Mouse (Mus musculus): Measurements from ENCODE around the gene Kctd13. TPM values are rescaled to one million over a fixed set of nuclear protein-coding genes. Genes with fewer than 3 reads are reported as not detected.
"Not testable (repeated sequence)": the region's sequence is repeated elsewhere in the genome, so short reads cannot be mapped to it uniquely, and the experiment has no call there.

Kctd13 gene
- total RNA-seq (2021): 1 to 10 TPM; 5.4 to 7.4 TPM

DNA sequence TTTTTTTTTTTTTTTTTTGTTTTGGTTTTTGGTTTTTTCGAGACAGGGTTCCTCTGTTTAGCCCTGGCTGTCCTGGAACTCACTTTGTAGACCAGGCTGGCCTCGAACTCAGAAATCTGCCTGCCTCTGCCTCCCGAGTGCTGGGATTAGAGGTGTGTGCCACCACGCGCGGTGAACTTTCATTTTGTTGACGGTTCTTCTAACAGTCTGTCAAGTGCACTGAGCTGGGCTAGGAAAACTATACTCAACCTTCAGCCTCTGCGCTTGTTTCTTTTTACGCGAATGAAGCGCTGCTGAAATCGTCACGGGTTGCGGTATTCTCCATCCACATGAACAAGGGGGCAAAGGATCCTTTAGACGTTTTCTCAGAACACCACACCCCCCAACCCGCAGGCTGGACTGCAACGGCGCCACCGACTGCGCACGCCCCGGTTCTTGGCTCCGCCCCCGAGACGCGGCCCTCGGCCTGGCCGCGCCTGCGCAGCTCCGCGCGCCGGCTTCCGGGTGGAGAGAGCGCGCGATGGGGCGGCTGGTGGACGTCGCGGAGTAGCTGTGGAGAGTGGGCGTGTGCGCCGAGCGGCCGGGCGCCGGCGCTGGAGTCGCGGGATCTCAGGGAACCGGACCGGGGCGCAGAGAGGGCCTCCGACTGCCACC, at the start of gene Kctd13:
Kctd13 (plus strand) TSS at position 496 of the 654 bp plus-strand sequence.
- DNase-seq: peak; percentile 93 to 95
- intact Hi-C loops (cut with DNase I): loop anchor here (2.0 to 5.0 kb wide), 4 partner anchors 20 to 68 kb away; partner anchors contain the start of genes Asphd1 and Hirip3

DNA sequence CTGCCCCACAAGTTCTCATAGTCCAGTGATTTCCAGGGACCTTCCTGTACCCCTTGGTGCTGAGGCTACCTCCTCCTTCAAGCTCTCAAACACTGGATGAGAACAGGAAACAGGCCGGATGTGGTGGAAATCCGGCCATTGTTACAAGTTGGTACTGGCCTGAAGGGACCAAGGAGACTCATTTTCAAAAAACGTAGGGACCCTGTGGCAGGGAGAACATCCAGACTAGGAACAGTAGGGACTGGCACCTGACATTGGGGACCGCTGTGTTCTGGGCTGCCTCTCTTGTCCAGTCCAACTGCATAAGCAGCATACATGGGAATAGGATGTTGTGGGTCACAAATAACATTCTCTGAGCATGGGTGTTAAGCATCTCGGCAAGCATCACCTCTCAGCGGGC, 47.6 kb upstream of the Kctd13 start:
- intact Hi-C loops (cut with DNase I): loop anchor here (2.0 kb wide), 1 partner anchor 16 kb away; no protein-coding TSS in a partner anchor
- DNase-seq: peak; percentile 38

DNA sequence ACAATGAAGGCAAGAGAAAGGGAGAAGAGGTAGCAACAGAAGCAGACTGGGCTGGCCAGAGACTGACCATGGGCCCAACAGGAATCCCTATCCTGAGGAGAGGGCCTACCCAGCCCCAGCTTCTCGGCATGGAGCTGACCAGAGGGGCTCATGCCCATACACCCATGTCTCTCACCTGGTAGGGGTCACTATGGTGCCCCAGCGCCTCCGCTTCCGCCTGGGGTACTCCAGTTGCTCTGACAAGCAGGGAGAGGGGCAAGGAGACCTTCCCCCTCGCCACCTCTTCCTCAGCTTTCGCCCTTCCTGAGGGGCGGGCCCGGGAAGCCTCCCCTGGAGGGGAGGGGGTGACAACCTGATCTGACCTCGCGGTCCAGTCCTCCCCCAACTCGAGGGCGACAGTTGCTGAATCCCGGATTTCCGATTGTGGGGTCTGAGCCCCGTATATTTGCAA, 44.9 kb upstream of the Kctd13 start:
- peak in 1 of 2 experiments; percentile 51 for DNase-seq

DNA sequence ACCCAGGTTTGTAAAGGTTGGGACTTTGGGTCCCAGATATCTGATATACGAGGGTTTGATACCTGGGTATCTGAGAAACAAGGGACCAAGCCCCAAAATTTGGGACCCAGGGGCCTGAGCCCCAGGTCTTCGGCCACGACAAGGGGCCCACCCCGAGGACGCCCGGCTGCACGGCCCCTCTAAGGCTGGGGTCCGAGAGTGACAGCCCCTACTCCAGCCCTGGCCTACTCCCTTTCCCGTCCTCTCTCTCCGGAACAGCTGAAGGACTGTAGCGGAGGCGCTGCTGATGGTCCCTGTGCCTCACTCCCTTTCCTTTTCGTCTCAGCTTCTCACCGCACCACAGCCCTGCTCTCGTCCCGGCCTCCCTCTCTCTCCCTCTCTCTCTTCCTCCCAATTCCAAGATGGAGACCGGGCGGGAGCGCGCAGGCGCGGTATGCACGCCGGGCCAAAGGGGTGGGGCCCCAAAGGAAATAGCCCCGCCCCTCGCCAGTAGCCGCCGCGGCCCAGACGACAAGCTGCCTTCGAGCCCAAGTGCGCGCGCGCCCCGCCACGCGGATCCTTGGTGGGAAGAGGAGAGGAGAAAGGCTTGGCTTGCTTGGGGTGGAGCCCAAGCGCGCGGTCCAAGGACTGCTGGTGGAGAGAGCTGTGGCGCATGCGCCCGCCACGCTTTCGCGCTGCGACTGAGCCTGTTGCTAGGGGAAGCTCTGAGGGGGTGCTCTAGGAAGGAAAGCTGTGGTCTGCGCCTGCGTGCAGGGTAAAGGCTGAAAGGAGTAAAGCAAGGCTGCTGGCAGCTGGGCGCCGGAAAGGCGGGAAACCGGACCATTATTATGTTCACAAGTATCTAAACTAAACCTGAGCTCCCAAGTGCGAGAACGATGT, 44.2 kb upstream of the Kctd13 start, which contains the start of gene Taok2:
Taok2 (minus strand) TSS at position 418 of the 879 bp plus-strand sequence.
- peak; percentile 96 to 98 for DNase-seq
- intact Hi-C loops (cut with DNase I): loop anchor here (5.0 kb wide), 1 partner anchor 43 kb away; the partner anchor contains the start of gene Kctd13

More for the DNA sequence above, 44.9 kb upstream of the Kctd13 start:
- intact Hi-C loops (cut with DNase I): no loop called here

DNA sequence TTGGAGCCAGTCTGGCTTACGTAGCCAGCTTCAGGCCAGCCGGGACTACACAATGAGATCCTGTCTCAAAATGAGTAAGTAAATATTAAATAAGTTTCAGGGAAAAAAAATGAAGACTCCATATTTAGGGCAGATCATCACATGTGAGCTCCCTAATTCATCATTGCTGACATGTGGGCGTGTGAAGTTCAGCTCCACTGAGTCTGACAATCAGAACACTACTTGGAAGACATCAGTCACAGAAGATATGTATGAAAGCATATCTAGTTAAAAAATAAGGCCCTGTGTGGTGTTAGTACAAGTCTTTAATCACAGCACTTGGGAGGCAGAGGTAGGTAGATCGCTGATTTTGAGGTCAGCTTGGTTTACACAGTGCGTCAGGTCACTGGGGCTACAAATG, 41.4 kb upstream of the Kctd13 start:
- DNase-seq: no peak
- intact Hi-C loops (cut with DNase I): loop anchor here (2.0 to 5.0 kb wide), 2 partner anchors 40 to 54 kb away; partner anchors contain the start of gene Kctd13

DNA sequence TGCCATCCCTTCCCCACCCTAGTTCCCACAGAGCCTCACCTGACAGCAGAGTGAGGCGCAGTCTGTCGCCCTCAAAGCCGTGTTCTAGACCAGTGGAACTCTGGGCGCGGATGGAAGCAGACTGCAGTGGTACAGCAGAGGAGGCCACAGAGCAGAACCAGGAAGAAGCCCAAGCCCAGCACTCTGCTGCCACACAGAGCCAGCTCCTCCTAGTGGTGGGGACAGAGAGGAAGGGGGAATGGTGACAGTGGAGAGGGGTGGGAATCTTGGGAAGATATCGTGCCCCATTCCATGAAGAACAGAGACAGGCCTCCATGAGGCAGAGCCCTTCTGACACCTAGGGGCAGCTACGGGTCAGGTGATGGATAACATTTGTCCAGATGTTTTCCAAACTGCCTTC, 39.8 kb upstream of the Kctd13 start:
- no peak for DNase-seq
- intact Hi-C loops (cut with DNase I): loop anchor here (5.0 kb wide), 1 partner anchor 38 kb away; the partner anchor contains the start of gene Kctd13

DNA sequence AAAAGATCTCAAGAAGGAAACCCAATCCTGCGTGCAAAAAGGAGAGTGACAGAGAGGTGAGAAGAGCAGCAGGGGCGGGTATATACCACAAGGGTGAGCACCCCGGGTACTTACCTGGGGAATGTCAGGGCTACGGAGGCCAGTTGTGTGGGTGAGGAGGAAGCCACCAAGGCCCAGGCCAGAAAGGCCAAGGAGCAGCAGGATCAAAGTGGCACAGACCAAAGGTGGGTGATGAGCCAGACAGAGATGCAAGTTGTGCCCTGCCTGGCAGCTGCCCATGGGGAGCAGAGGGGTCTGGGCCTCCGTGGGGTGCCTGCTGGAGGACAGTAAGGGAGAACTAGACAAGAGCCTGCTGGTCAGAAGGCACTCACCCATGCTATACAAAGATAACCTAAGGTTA, 31.8 kb upstream of the Kctd13 start:
- DNase-seq: peak in 1 of 2 experiments; percentile 22
- intact Hi-C loops (cut with DNase I): loop anchor here (2.0 to 5.0 kb wide), 3 partner anchors 32 to 130 kb away; partner anchors contain the start of genes Hirip3, Ino80e, Kctd13 and Maz

DNA sequence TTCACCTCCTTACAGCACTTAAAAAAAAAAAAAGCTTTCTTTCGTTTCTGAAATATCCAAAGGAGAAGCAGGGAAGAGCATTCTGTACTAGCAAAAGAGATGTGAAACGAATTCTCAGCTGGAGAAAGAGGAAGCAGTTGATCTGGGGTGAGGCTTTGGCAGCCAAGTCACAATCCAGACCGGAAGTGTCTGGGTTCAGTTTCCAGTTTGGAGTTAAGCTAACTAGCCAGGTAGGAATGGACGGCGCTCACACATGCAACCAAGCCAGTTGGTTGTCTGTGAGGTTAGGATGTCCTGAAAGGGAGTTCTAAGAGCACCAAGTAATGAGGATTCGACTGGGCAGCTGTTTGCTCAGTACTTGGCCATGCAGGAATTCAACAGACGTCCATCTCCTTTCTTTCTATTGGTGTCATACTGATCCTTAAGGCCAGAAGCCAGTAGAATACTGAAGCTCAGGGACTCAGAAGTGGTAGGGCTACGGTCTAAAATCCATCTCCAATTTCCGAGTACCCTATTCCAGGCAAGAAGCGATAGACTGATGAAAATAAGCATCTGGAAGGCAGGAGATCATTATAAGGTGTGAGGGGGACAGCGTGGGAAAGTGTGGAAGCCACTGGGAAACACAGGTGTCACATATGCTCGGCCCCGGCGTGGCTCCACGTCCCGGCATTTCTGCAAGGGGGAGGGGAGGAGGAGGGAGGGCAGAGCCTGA, 31.1 kb upstream of the Kctd13 start:
- intact Hi-C loops (cut with DNase I): loop anchor here (2.0 to 5.0 kb wide), 3 partner anchors 31 to 130 kb away; partner anchors contain the start of genes Hirip3, Ino80e, Kctd13 and Maz
- peak; percentile 47 to 61 for DNase-seq

DNA sequence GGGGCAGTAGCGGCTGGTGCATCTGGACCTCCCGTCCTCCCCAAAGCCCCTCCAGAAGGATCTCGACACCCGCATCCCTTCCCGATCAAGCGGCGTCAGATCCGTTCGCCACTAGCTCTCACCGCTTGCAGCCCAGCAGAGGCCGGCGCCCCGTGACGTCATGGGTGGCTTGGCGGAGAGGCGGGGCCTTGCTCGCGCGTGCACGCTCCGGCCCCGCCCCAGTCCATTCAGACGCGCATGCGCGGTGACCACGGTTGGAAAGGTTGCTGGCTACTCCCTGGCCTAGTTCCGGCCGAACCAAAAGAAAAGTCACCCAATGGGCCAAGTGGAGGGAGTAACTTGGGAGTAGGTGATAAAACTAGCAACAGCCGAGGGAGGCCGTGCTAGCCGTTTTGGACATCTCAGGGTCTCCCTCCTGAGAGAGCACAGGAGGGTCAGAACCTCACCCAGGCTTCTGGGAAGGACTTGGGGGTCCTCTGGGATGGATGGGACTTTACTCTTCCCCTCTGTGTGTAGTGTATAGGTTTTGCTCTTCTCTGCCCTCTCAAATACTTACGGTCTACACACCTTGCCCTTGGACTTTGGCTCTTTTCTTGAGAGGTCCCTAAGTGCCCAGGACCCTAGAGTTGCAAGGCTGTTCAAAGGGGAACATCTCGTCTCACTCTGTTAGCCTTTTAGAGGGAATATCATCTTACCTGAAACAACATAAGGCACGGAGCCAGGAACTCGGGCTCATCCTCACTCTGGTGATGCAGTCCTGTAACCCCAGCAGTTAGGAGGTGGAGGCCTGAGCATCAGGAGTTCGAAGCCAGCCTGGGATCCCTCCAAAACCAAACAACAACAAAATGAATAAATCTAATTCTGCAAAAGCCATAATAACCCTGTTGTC, 30.3 kb upstream of the Kctd13 start:
- intact Hi-C loops (cut with DNase I): loop anchor here (5.0 kb wide), 2 partner anchors 36 to 129 kb away; partner anchors contain the start of genes Hirip3, Ino80e and Maz
- peak; percentile 98 to 99 for DNase-seq

DNA sequence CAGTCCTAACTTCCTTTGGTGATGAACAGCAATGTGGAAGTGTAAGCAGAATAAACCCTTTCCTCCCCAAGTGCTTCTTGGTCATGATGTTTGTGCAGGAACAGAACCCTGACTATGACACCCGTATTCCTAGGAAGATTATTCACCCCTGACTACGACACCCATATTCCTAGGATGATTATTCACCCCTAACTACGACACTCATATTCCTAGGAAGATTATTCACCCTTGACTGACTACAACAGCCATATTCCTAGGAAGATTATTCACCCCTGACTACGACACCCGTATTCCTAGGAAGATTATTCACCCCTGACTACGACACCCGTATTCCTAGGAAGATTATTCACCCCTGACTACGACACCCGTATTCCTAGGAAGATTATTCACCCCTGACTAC, 28.9 kb upstream of the Kctd13 start:
- intact Hi-C loops (cut with DNase I): loop anchor here (5.0 kb wide), 2 partner anchors 37 to 128 kb away; partner anchors contain the start of genes Hirip3, Ino80e and Maz

DNA sequence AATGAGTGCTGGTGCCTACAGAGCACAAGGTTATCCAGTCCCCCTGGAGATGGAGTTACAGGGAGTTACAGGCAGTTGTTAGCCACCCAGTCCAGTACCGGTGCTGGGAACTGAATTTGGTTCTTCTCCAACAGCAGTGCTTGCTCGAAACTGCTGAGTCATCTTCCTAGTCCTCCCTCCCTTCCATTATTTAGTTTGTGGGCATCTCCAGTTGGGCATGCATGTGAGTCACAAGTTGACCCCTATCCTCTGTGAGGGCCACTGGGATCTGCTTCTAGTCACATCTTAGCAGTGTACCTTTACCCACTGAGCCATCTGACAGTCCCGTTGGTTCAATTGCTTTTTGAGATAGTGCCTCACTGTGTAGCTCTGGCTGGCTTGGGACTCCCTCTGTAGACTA, 23.1 kb upstream of the Kctd13 start:
- DNase-seq: no peak
- intact Hi-C loops (cut with DNase I): no loop called here

More for the DNA sequence above, 28.9 kb upstream of the Kctd13 start:
- not testable (repeated sequence) for DNase-seq

DNA sequence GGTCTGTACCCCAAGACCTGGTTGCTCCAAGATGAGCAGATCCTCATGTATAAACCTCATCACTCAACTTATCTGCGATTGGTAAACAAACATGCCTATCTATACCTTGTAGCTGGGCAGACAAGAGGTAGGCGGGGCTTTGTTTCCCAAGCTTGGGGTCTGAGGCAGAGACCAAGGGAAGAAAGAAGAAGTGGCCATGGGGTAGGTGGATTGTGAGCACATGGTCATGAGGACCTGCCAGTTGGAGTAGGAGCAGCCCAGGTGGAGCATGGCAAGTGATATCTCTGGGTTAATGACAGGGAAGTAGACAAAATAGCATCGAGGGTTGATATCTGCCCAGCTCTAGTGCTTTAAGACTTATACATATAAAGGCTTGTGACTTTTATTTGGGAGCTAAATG, 13.8 kb upstream of the Kctd13 start:
- intact Hi-C loops (cut with DNase I): no loop called here
- no peak for DNase-seq

DNA sequence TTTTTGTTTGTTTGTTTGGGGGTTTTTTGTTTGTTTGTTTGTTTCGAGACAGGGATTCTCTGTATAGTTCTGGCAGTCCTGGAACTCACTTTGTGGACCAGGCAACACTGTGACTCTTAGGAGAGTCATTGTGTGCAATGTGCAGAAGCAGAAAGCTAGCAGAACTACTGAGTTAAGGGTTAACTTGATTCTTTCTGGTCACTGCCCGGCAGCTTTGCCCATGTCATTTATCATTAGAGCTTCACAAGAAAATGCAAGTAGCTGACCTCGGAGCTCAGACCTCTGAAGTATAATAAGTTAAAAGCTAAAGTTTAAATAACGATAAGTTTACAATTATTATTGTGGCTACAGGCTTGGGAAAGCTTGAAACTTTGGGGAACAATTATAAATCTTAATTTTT, 10.3 kb upstream of the Kctd13 start:
- intact Hi-C loops (cut with DNase I); DNase-seq: not testable (repeated sequence)

DNA sequence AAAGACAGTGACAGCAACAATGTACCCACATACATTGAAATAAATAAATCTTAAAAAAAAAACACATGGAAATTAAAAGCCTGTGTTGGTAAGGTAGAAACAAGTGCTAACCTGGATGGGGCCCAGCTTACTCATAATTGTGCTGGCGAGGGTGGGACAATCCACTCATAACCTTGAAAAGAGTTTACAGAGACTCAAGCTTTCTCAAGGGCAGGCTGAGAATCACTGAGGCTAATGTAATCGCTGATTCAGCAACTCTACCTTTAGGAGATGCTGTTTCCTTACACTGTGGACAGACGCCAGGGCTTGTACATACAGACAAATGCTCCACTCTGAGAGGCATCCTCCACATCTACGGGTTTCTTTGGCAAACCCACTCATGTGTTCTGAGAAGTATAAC, 8.7 kb upstream of the Kctd13 start:
- DNase-seq: no peak
- intact Hi-C loops (cut with DNase I): no loop called here

DNA sequence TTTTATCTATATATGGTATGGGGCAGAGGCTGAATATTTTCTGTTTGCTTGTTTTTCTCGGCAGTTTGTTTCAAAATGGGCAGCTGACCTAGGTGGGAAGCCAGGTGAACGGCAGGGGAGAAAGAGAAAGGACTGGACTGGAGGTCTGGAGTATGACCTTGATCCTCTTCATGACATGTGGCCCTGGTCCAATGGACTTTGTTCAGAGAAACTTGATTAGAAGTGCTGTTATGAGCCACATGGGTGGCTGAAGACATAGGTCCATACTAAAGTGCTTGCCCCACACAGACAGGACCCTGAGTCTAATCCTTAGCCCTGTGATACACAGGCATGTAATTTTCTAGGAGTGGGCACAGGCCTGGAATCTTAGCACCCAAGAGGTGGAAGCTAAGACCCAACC, 7.1 kb upstream of the Kctd13 start:
- intact Hi-C loops (cut with DNase I): no loop called here
- no peak for DNase-seq

DNA sequence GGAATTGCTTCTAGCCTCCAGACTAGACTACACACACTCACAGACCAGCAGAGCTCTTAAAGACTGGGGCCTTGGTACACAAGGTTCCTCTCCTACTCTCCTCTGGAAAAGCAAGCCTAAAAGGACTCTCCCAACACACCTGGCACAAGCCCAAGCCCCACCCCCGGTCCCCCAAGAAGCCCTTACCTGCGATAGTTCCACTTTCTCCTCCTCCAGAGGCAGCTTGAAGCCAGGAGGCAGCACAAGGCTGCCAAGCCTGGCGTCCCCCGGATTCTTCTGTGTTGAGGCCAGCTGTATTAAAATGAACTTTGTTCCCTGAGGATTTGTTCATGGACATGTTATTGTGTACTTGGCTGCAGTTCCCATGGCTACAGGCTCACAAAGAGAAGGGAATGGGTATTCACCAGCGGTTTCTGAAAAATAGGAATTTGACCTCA, 6.0 kb upstream of the Kctd13 start, which contains the start of gene Tmem219:
Tmem219 (minus strand) TSS at position 294 of the 437 bp plus-strand sequence.
- DNase-seq: peak; percentile 55
- intact Hi-C loops (cut with DNase I): no loop called here

DNA sequence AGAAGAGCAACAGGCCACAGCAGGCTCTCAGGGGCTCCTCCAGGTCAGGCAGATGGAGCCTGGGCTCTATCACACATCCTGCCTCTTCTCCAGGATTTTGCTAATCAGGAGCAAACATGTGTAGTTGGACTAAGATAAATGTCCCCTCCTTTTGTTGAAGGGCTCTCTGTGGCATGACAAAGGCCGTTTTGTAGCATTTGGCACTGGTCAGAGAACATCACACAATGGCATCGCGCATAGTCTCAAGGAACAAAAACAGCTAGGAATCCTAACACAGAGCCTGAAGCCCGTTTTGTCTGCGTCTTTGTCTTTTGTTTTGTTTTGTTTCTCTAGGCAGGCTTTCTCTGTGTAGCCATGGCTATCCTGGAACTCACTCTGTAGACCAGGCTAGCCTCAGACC, 4.7 kb upstream of the Kctd13 start:
- no peak for DNase-seq
- intact Hi-C loops (cut with DNase I): no loop called here

DNA sequence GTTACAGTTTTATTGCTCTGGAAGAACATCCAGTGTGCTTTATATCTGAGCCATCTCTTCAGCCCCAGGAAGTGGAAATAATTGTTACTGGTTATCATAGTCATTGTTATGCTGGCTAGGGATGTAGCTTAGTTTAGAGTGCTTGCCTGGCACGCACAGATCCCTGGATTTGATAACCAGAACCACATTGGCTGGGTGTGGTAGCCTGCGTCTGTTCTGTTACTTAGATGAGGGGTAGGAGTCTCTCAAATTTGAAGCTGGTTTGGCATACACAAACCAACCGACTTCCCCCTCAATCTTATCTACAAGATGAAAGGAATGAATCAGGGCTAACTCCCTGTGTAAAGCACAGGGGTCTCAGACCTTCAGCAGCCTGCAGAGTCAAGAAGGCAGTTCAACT, 2.4 kb upstream of the Kctd13 start:
- intact Hi-C loops (cut with DNase I): loop anchor here (5.0 kb wide), 1 partner anchor 39 kb away; no protein-coding TSS in a partner anchor
- DNase-seq: no peak

DNA sequence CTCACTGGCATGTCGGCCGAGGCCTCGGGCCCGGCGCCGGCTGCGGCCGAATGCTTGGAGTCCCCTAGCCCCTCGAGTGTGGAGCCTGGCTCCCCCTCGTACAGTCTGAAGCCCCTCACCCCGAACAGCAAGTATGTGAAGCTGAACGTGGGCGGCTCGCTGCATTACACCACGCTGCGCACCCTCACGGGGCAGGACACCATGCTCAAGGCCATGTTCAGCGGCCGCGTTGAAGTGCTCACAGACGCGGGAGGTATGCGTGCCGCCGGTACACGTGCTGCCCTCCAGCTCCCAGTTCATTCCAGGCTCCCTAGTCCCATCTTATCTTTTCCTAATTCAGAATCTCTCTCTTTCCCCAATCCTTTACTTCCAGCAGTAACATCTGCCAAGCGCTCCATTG, 367 bp downstream of the Kctd13 start:
- intact Hi-C loops (cut with DNase I): loop anchor here (2.0 to 5.0 kb wide), 4 partner anchors 20 to 68 kb away; partner anchors contain the start of genes Asphd1 and Hirip3

More for the DNA sequence above, 367 bp downstream of the Kctd13 start:
- DNase-seq: no peak

Data from heart, postnatal 36 days (tissue).